Mouse (Mus musculus) hindbrain, embryonic 16.5 days (tissue): ENCODE measurements around the gene Spdl1. TPM values are rescaled to one million over a fixed set of nuclear protein-coding genes. Genes with fewer than 3 reads are reported as not detected.
A peak's percentile ranks its signal among the peaks of the same experiment; 100 is the strongest.

Source experiments
- ATAC-seq: fragments of 200-750 bp; cut with Nextera tagmentation; 2 replicates; pipeline ENCODE4 v1.8.0; 2017; ENCODE audit warnings: moderate TSS enrichment, moderate library complexity
- H3K27ac ChIP-seq: fragments of 300-500 bp; sonication (generic); 2 replicates; pipeline ENCODE4 v1.5.1; 2014; ENCODE audit warnings: low read depth, mild to moderate bottlenecking, control low read depth, low read length, moderate library complexity
- H3K27me3 ChIP-seq: fragments of 300-500 bp; sonication (generic); replicated peaks from 2 replicates; pipeline ENCODE4 v1.6.1; 2014; ENCODE audit warnings: low read length; ENCODE audit not compliant: control insufficient read depth, insufficient read depth
- H3K36me3 ChIP-seq: fragments of 300-500 bp; sonication (generic); 2 replicates; pipeline ENCODE4 v1.6.1; 2014; ENCODE audit warnings: mild to moderate bottlenecking, low read length, moderate library complexity, mixed read lengths; ENCODE audit not compliant: control insufficient read depth, insufficient read depth
- H3K4me1 ChIP-seq: fragments of 300-500 bp; sonication (generic); 2 replicates; pipeline ENCODE4 v1.6.1; 2014; ENCODE audit warnings: low read depth, low read length; ENCODE audit not compliant: control insufficient read depth, insufficient read depth
- H3K4me2 ChIP-seq: fragments of 300-500 bp; sonication (generic); 2 replicates; pipeline ENCODE4 v1.6.1; 2014; ENCODE audit warnings: mild to moderate bottlenecking, low read length, control low read depth, moderate library complexity
- H3K4me3 ChIP-seq: fragments of 300-500 bp; sonication (generic); 2 replicates; pipeline ENCODE4 v1.5.1; 2014; ENCODE audit warnings: mild to moderate bottlenecking, low read length, control low read depth, moderate library complexity
- H3K9ac ChIP-seq: fragments of 300-500 bp; sonication (generic); 2 replicates; pipeline ENCODE4 v1.6.1; 2014; ENCODE audit warnings: low read depth, mild to moderate bottlenecking, control low read depth, low read length, moderate library complexity
- H3K9me3 ChIP-seq: fragments of 300-500 bp; sonication (generic); 2 replicates; pipeline ENCODE4 v1.6.1; 2014; ENCODE audit warnings: mild to moderate bottlenecking, low read length, moderate library complexity; ENCODE audit not compliant: control insufficient read depth
- WGBS: fragments of 180-500 bp; shearing (Covaris S2); extraction: QIAGEN DNeasy Blood & Tissue Kit; methylation state at CpG from one replicate; pipeline ENCODE4 v1.1.7; 2014; 5-methylcytosine and 5-hydroxymethylcytosine counted together
- polyA plus RNA-seq: library from polyadenylated mRNA; unstranded; fragments of >200 nt; fragmentation: Nextera tagmentation; extraction: Ambion mirVana; gene quantifications from 2 replicates; pipeline ENCODE4 v1.2.1, GENCODE M21; 2015

Spdl1 gene
- polyA plus RNA-seq, result 3.4 and 4.9 TPM in 2 replicates

DNA sequence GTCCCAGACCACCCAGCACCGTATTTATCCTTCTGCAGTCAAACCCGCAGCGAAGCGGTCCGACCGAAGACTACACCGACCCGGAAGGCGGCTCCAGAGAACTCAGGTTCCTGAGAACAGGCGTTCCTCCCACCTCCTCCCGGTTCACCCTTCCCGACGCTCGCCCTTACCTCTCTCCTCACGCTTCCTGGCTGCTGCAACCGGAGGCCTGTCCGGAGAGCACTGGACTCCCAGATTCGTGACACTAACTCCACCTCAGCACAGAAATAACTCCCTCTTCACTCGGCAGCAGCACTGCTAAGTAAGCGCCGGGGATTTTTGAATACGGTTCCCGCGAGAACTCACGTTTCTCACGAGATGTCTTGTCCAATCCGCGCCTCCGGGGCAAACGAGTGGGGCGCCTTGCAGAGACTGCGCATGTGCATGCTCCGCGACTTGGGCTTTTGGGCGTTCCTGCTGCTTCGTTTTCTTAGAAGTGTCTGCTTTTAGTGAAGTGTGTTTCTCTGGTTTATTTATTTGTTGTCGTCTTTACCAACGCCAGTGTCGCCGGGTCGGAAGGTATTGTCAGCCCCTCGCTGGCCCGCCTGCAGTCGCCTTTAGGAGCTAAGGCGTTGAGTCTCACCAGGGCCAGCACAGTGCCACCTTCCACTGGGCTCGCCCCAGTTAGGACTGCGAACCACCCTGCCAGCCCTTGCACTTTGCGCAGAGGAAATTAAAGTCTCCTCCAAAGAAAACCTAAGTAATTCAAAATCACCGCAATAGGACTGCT is at the start of gene Spdl1:
Spdl1 (minus strand) TSS at position 324 of the 769 bp plus-strand sequence.
- H3K4me2 ChIP-seq, result peak within 1 kb of the TSS; percentile 83
- no peaks in the 10 kb centered on the region for H3K9me3 ChIP-seq
- WGBS, result under 1% methylated on average over 49 of the region's 49 CpGs
- peak within 1 kb of the TSS; percentile 83 for H3K4me3 ChIP-seq
- H3K4me1 ChIP-seq, result peaks cover 11% of the 10 kb centered on the region
- H3K9ac ChIP-seq, result peak within 1 kb of the TSS; percentile 81
- H3K27ac ChIP-seq, result peak within 1 kb of the TSS; percentile 63
- H3K36me3 ChIP-seq, result no peaks in the 10 kb centered on the region
- H3K27me3 ChIP-seq, result no peaks in the 10 kb centered on the region
- ATAC-seq, result peak; percentile 98

DNA sequence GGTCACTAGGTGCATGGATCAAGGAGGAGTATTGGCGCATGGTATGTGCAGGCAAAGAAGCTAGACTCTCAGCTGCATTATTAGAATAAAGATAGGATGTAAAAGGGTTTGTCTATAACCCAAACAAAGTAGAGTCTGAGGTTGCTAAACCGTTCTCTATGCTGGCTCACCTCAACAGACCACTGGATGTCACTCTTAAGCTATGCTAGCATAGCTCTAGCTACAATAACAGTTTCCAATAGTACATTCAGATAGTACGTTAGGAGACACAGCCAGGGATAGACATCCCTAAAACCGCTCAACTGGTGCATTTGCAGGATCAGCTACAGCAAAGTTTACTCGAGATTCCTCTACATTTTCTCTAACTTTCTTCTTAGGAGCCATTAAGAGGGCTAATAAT is 48.1 kb upstream of the Spdl1 start:
- Histone ChIP-seq H3K4me3 (no peak overlapping the region), H3K4me2 (no peak overlapping the region), H3K27me3 (no peaks in the 10 kb centered on the region), H3K4me1 (no peaks in the 10 kb centered on the region), H3K27ac (no peak overlapping the region), H3K9me3 (no peaks in the 10 kb centered on the region), H3K36me3 (no peaks in the 10 kb centered on the region), H3K9ac (no peak overlapping the region)
- peak; percentile 90 for ATAC-seq
- 47% methylated on average over 5 of the region's 5 CpGs for WGBS

DNA sequence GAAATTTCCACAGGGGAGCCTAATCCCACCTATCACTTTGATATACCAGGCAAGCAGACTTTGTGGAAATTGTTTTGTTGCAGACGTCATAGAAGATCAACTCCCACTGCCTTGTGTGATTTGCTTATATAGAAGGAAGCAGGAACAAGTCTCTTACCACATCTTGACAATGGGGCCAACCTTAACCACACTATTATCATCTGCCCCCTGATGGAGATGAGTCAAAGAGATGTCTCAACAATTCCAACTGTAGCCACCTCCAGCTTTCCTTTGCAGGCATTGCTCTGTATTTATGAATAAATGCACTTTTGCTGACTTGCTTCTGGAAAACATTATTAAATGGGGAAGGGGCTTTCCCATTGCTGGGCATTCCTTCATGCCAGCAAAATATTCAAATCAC is 46.2 kb upstream of the Spdl1 start:
- Histone ChIP-seq H3K4me2 (no peak overlapping the region), H3K4me3 (no peak overlapping the region), H3K27me3 (no peaks in the 10 kb centered on the region), H3K27ac (no peak overlapping the region), H3K9ac (no peak overlapping the region), H3K36me3 (no peaks in the 10 kb centered on the region), H3K9me3 (no peaks in the 10 kb centered on the region), H3K4me1 (no peaks in the 10 kb centered on the region)
- no peak for ATAC-seq
- 85% methylated on average over 1 of the region's 1 CpGs for WGBS

DNA sequence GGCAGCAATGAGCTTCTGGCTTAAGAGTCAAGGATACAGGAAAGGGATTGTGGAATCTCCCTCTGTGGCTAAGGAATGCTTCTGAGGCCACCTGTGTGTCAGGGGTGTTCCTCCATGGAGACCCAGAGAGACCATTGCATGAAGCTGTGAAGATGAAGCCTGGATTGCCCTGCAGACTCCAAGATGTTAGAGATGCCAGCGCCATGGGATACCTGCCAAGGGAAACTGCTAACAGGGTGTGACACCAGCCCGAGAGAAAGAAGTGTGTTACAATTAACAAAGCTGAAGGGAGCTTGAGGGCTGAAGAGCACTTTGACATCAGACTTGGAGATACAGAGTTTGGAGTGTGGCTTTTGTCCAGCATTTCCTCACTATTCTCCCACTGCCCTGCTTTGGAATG is 40.4 kb upstream of the Spdl1 start:
- Histone ChIP-seq H3K27me3 (no peaks in the 10 kb centered on the region), H3K4me3 (no peak overlapping the region), H3K9me3 (no peaks in the 10 kb centered on the region), H3K27ac (no peak overlapping the region), H3K36me3 (no peaks in the 10 kb centered on the region), H3K9ac (no peak overlapping the region), H3K4me2 (no peak overlapping the region), H3K4me1 (no peaks in the 10 kb centered on the region)
- ATAC-seq, result no peak
- WGBS, result 64% methylated on average over 2 of the region's 2 CpGs

DNA sequence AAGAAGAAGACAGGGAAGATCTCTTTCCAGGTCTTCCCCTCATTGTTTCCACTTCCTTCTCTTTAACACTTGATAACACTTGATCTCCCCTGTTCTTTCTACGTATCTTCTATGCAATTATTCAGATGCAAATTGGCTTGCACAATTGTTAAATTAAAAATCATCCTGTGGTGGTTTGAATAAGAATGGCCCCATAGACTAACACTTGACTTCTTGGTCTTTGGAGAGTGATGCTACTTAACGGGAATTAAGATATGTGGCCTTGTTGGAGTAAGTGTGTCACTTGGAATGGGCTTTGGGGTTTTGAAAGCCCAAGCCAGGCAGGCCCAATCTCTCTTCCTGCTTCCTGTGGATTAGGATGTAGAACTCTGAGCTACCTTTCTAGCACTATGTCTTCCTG is 39.0 kb upstream of the Spdl1 start:
- WGBS, result 70% methylated on average over 2 of the region's 2 CpGs
- H3K27me3 ChIP-seq, result no peaks in the 10 kb centered on the region
- H3K27ac ChIP-seq, result no peak overlapping the region
- no peaks in the 10 kb centered on the region for H3K36me3 ChIP-seq
- H3K4me2 ChIP-seq, result no peak overlapping the region
- no peak overlapping the region for H3K9ac ChIP-seq
- H3K9me3 ChIP-seq, result no peaks in the 10 kb centered on the region
- H3K4me1 ChIP-seq, result no peaks in the 10 kb centered on the region
- ATAC-seq, result no peak
- H3K4me3 ChIP-seq, result no peak overlapping the region

DNA sequence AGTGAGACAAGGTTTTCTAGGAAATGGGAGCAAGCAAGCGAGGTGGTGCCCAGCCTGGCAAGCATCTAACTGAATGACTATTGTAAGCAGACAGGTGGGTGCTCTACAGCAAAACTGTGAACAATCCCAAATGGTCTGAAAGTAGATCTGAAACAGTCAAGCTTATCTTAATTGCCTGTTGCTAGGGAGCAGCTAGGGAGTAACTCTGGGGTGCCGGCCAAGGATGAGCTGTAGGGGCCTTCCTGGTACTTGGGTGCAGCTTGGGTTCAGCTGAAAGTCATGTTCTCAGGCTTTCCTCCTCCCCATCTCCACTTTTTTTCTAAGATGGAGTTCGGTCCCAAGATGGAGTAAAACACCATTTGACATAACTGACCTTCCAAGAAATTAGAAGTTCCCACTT is 38.5 kb upstream of the Spdl1 start:
- no peaks in the 10 kb centered on the region for H3K4me1 ChIP-seq
- no peaks in the 10 kb centered on the region for H3K36me3 ChIP-seq
- H3K4me3 ChIP-seq, result no peak overlapping the region
- 87% methylated on average over 3 of the region's 3 CpGs for WGBS
- H3K4me2 ChIP-seq, result no peak overlapping the region
- no peaks in the 10 kb centered on the region for H3K27me3 ChIP-seq
- ATAC-seq, result no peak
- no peaks in the 10 kb centered on the region for H3K9me3 ChIP-seq
- no peak overlapping the region for H3K27ac ChIP-seq
- H3K9ac ChIP-seq, result no peak overlapping the region

- no peaks in the 10 kb centered on the region for H3K27me3 ChIP-seq
- no peaks in the 10 kb centered on the region for H3K9me3 ChIP-seq
- no peaks in the 10 kb centered on the region for H3K4me1 ChIP-seq
- 90% methylated on average over 3 of the region's 3 CpGs for WGBS
- H3K27ac ChIP-seq, result no peak overlapping the region
- H3K4me2 ChIP-seq, result no peak overlapping the region
- no peaks in the 10 kb centered on the region for H3K36me3 ChIP-seq
- H3K4me3 ChIP-seq, result no peak overlapping the region
- H3K9ac ChIP-seq, result no peak overlapping the region
- no peak for ATAC-seq
Observed at GRCm38 (mm10) chr11:34871456-34871855, 38.0 kb upstream of the Spdl1 start.

- ATAC-seq, result no peak
- Histone ChIP-seq H3K36me3 (no peaks in the 10 kb centered on the region), H3K9ac (no peak overlapping the region), H3K4me2 (no peak overlapping the region), H3K4me1 (no peaks in the 10 kb centered on the region), H3K9me3 (no peaks in the 10 kb centered on the region), H3K27me3 (no peaks in the 10 kb centered on the region), H3K4me3 (no peak overlapping the region), H3K27ac (no peak overlapping the region)
- 34% methylated on average over 6 of the region's 6 CpGs for WGBS
Observed at GRCm38 (mm10) chr11:34868626-34869025, 35.2 kb upstream of the Spdl1 start.

DNA sequence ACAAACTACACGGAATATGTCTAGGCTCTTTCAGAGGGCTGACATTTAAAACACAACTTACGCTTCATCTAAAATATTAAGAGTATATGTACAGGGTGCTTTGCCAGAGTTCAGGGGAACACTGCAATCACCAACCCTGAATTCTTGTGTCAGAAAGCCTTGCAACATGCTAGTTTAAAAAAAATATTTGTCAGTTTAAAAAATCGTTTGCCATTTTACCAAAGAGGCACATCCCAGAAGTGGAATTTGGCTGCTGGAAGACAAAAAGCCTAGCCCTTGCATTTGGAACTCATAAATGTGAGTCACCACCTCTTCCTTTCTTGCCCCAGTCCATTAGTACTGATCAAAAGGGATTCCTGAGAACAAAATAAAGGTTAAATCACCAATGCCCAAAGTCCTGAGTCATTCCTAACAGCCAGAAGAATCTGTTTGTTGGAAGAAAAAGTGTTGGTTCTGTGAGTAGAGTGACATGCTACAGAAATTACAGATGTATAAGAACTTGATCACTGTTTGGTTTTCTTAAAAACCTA is 32.4 kb upstream of the Spdl1 start:
- Histone ChIP-seq H3K36me3 (no peaks in the 10 kb centered on the region), H3K4me3 (no peak overlapping the region), H3K4me2 (no peak overlapping the region), H3K9ac (no peak overlapping the region), H3K4me1 (no peaks in the 10 kb centered on the region), H3K27ac (no peak overlapping the region), H3K27me3 (no peaks in the 10 kb centered on the region), H3K9me3 (no peaks in the 10 kb centered on the region)
- 83% methylated on average over 3 of the region's 3 CpGs for WGBS
- no peak for ATAC-seq
